Mouse (Mus musculus): ENCODE results near the gene Fth1. TPM values are rescaled to one million over a fixed set of nuclear protein-coding genes. Genes with fewer than 3 reads are reported as not detected.
"Not testable (repeated sequence)": the region's sequence is repeated elsewhere in the genome, so short reads cannot be mapped to it uniquely, and the experiment has no call there.

Fth1 gene
- 1,816 and 1,859 TPM in 2 replicates for polyA plus RNA-seq (2014; fragmentation: Nextera tagmentation; extraction: Ambion mirVana)

- H3K27ac ChIP-seq (replicated peaks in 1 of 2; ENCODE audit: control insufficient read depth in 1 of 2, insufficient read depth in 1 of 2, low read depth in 2 of 2, low read length in 2 of 2), result no peak within 1 kb of the TSS
- peaks cover 17% of the 10 kb centered on the region for H3K36me3 ChIP-seq (ENCODE audit: control insufficient read depth, insufficient read depth, low read length)
- peaks cover 20 to 31% of the 10 kb centered on the region in 2 experiments for H3K4me1 ChIP-seq (ENCODE audit: control insufficient read depth in 2 of 2, insufficient read depth in 2 of 2, low read length in 2 of 2)
- no peak within 1 kb of the TSS for H3K9ac ChIP-seq (ENCODE audit: low read length)
- no peaks in the 10 kb centered on the region for H3K27me3 ChIP-seq (ENCODE audit: control insufficient read depth, insufficient read depth, low read length)
- H3K4me2 ChIP-seq (ENCODE audit: low read length), result no peak within 1 kb of the TSS; the same call in 1 of the 2 replicates
- H3K9me3 ChIP-seq (ENCODE audit: control insufficient read depth, low read length), result no peaks in the 10 kb centered on the region
- WGBS, result 91% methylated on average over 4 of the region's 4 CpGs
- no peak within 1 kb of the TSS for H3K4me3 ChIP-seq (ENCODE audit: control insufficient read depth in 1 of 2, insufficient read depth in 1 of 2, low read depth in 1 of 2, low read length in 2 of 2)
- ATAC-seq (ENCODE audit: insufficient number of reproducible peaks, insufficient read depth, low FRiP score, low read depth), result no peak
Measured at GRCm38 (mm10) chr19:9980258-9980657, at the start of gene Fth1. Gene Fth1, plus strand, starts transcription at chr19:9980598.

GRCm38 (mm10) chr19:9931167-9931607 lies 49.2 kb upstream of the Fth1 start:
- H3K27me3 ChIP-seq (ENCODE audit: control insufficient read depth, insufficient read depth, low read length); H3K4me2 ChIP-seq (ENCODE audit: low read length); H3K9me3 ChIP-seq (ENCODE audit: control insufficient read depth, low read length); H3K27ac ChIP-seq (replicated peaks in 1 of 2; ENCODE audit: control insufficient read depth in 1 of 2, insufficient read depth in 1 of 2, low read depth in 2 of 2, low read length in 2 of 2); H3K9ac ChIP-seq (ENCODE audit: low read length); H3K36me3 ChIP-seq (ENCODE audit: control insufficient read depth, insufficient read depth, low read length); H3K4me1 ChIP-seq (ENCODE audit: control insufficient read depth in 2 of 2, insufficient read depth in 2 of 2, low read length in 2 of 2); H3K4me3 ChIP-seq (ENCODE audit: control insufficient read depth in 1 of 2, insufficient read depth in 1 of 2, low read depth in 1 of 2, low read length in 2 of 2): not testable (repeated sequence)
- peak; percentile 68 for ATAC-seq (ENCODE audit: insufficient number of reproducible peaks, insufficient read depth, low FRiP score, low read depth)
- WGBS, result 43% methylated on average over 2 of the region's 2 CpGs

GRCm38 (mm10) chr19:9933908-9934307 lies 46.5 kb upstream of the Fth1 start:
- Histone ChIP-seq H3K4me3 (ENCODE audit: control insufficient read depth in 1 of 2, insufficient read depth in 1 of 2, low read depth in 1 of 2, low read length in 2 of 2) (no peak overlapping the region), H3K9me3 (ENCODE audit: control insufficient read depth, low read length) (no peaks in the 10 kb centered on the region), H3K9ac (ENCODE audit: low read length) (no peak overlapping the region), H3K36me3 (ENCODE audit: control insufficient read depth, insufficient read depth, low read length) (no peaks in the 10 kb centered on the region), H3K27ac (replicated peaks in 1 of 2; ENCODE audit: control insufficient read depth in 1 of 2, insufficient read depth in 1 of 2, low read depth in 2 of 2, low read length in 2 of 2) (no peak overlapping the region), H3K4me2 (ENCODE audit: low read length) (no peak overlapping the region), H3K4me1 (ENCODE audit: control insufficient read depth in 2 of 2, insufficient read depth in 2 of 2, low read length in 2 of 2) (peaks cover 11 to 12% of the 10 kb centered on the region in 2 experiments; a peak in 3 of 4 replicates), H3K27me3 (ENCODE audit: control insufficient read depth, insufficient read depth, low read length) (no peaks in the 10 kb centered on the region)
- WGBS, result 69% methylated on average over 2 of the region's 2 CpGs
- ATAC-seq (ENCODE audit: insufficient number of reproducible peaks, insufficient read depth, low FRiP score, low read depth), result no peak

- Histone ChIP-seq H3K9ac (ENCODE audit: low read length) (no peak overlapping the region), H3K27ac (replicated peaks in 1 of 2; ENCODE audit: control insufficient read depth in 1 of 2, insufficient read depth in 1 of 2, low read depth in 2 of 2, low read length in 2 of 2) (no peak overlapping the region), H3K4me3 (ENCODE audit: control insufficient read depth in 1 of 2, insufficient read depth in 1 of 2, low read depth in 1 of 2, low read length in 2 of 2) (no peak overlapping the region), H3K4me2 (ENCODE audit: low read length) (no peak overlapping the region), H3K27me3 (ENCODE audit: control insufficient read depth, insufficient read depth, low read length) (no peaks in the 10 kb centered on the region), H3K4me1 (ENCODE audit: control insufficient read depth in 2 of 2, insufficient read depth in 2 of 2, low read length in 2 of 2) (peaks cover 8 to 12% of the 10 kb centered on the region in 2 experiments; a peak in 3 of 4 replicates), H3K9me3 (ENCODE audit: control insufficient read depth, low read length) (no peaks in the 10 kb centered on the region), H3K36me3 (ENCODE audit: control insufficient read depth, insufficient read depth, low read length) (no peaks in the 10 kb centered on the region)
- WGBS, result 67% methylated on average over 5 of the region's 5 CpGs
- no peak for ATAC-seq (ENCODE audit: insufficient number of reproducible peaks, insufficient read depth, low FRiP score, low read depth)
Measured at GRCm38 (mm10) chr19:9936579-9936978, 43.8 kb upstream of the Fth1 start.

GRCm38 (mm10) chr19:9937428-9937827 lies 43.0 kb upstream of the Fth1 start:
- Histone ChIP-seq H3K36me3 (ENCODE audit: control insufficient read depth, insufficient read depth, low read length) (no peaks in the 10 kb centered on the region), H3K27me3 (ENCODE audit: control insufficient read depth, insufficient read depth, low read length) (no peaks in the 10 kb centered on the region), H3K27ac (replicated peaks in 1 of 2; ENCODE audit: control insufficient read depth in 1 of 2, insufficient read depth in 1 of 2, low read depth in 2 of 2, low read length in 2 of 2) (no peak overlapping the region), H3K4me2 (ENCODE audit: low read length) (no peak overlapping the region), H3K4me3 (ENCODE audit: control insufficient read depth in 1 of 2, insufficient read depth in 1 of 2, low read depth in 1 of 2, low read length in 2 of 2) (no peak overlapping the region), H3K9ac (ENCODE audit: low read length) (no peak overlapping the region), H3K9me3 (ENCODE audit: control insufficient read depth, low read length) (no peaks in the 10 kb centered on the region), H3K4me1 (ENCODE audit: control insufficient read depth in 2 of 2, insufficient read depth in 2 of 2, low read length in 2 of 2) (peaks cover 12 to 17% of the 10 kb centered on the region in 2 experiments; a peak in 3 of 4 replicates)
- no peak for ATAC-seq (ENCODE audit: insufficient number of reproducible peaks, insufficient read depth, low FRiP score, low read depth)
- WGBS, result 50% methylated on average over 5 of the region's 5 CpGs

- Histone ChIP-seq H3K36me3 (ENCODE audit: control insufficient read depth, insufficient read depth, low read length) (no peaks in the 10 kb centered on the region), H3K9ac (ENCODE audit: low read length) (no peak overlapping the region), H3K4me3 (ENCODE audit: control insufficient read depth in 1 of 2, insufficient read depth in 1 of 2, low read depth in 1 of 2, low read length in 2 of 2) (no peak overlapping the region), H3K27ac (replicated peaks in 1 of 2; ENCODE audit: control insufficient read depth in 1 of 2, insufficient read depth in 1 of 2, low read depth in 2 of 2, low read length in 2 of 2) (peak overlapping the region in 1 of 2 experiments; percentile 1; a peak in 1 of 4 replicates), H3K27me3 (ENCODE audit: control insufficient read depth, insufficient read depth, low read length) (no peaks in the 10 kb centered on the region), H3K9me3 (ENCODE audit: control insufficient read depth, low read length) (no peaks in the 10 kb centered on the region), H3K4me1 (ENCODE audit: control insufficient read depth in 2 of 2, insufficient read depth in 2 of 2, low read length in 2 of 2) (peaks cover 20 to 26% of the 10 kb centered on the region in 2 experiments), H3K4me2 (ENCODE audit: low read length) (0 out of 2 replicates have a peak overlapping the region, but pooled peaks have one; percentile 7)
- no peak for ATAC-seq (ENCODE audit: insufficient number of reproducible peaks, insufficient read depth, low FRiP score, low read depth)
- 55% methylated on average over 6 of the region's 6 CpGs for whole genome bisulfite sequencing
Measured at GRCm38 (mm10) chr19:9938156-9938823, 42.1 kb upstream of the Fth1 start.

GRCm38 (mm10) chr19:9938824-9939303 lies 41.5 kb upstream of the Fth1 start:
- H3K4me2 ChIP-seq (ENCODE audit: low read length), result 0 out of 2 replicates have a peak overlapping the region, but pooled peaks have one; percentile 7
- H3K4me3 ChIP-seq (ENCODE audit: control insufficient read depth in 1 of 2, insufficient read depth in 1 of 2, low read depth in 1 of 2, low read length in 2 of 2), result no peak overlapping the region
- H3K4me1 ChIP-seq (ENCODE audit: control insufficient read depth in 2 of 2, insufficient read depth in 2 of 2, low read length in 2 of 2), result peaks cover 21 to 28% of the 10 kb centered on the region in 2 experiments
- WGBS, result 45% methylated on average over 13 of the region's 13 CpGs
- no peaks in the 10 kb centered on the region for H3K9me3 ChIP-seq (ENCODE audit: control insufficient read depth, low read length)
- peak overlapping the region in 1 of 2 experiments; percentile 1; a peak in 1 of 4 replicates for H3K27ac ChIP-seq (replicated peaks in 1 of 2; ENCODE audit: control insufficient read depth in 1 of 2, insufficient read depth in 1 of 2, low read depth in 2 of 2, low read length in 2 of 2)
- no peak for ATAC-seq (ENCODE audit: insufficient number of reproducible peaks, insufficient read depth, low FRiP score, low read depth)
- H3K36me3 ChIP-seq (ENCODE audit: control insufficient read depth, insufficient read depth, low read length), result no peaks in the 10 kb centered on the region
- H3K27me3 ChIP-seq (ENCODE audit: control insufficient read depth, insufficient read depth, low read length), result no peaks in the 10 kb centered on the region
- H3K9ac ChIP-seq (ENCODE audit: low read length), result no peak overlapping the region

All from heart, embryonic 14.5 days (tissue).